8 mouse cellular contexts compared by ENCODE assay signal in genomic region chr8:120618110-120618509, GRCm38 (mm10). TPM values are rescaled to one million over a fixed set of nuclear protein-coding genes. Genes with fewer than 3 reads are reported as not detected.
A peak's percentile ranks its signal among the peaks of the same experiment; 100 is the strongest.
DNase-seq lines count a peak whose midpoint lies in the region; ATAC-seq lines count a peak whose summit lies in the region.

No protein-coding gene starts in this region.

- 0% methylated on average over 6 of the region's 6 CpGs for WGBS in forebrain, embryonic 10.5 days
- WGBS in hindbrain, embryonic 11.5 days: 0% methylated on average over 6 of the region's 6 CpGs

- H3K4me1 ChIP-seq in forebrain, embryonic 10.5 days: peaks cover 59% of the 10 kb centered on the region
- H3K4me1 ChIP-seq in hindbrain, embryonic 11.5 days (replicated peaks; ENCODE audit: control insufficient read depth, insufficient read depth, low read length): peaks cover 15% of the 10 kb centered on the region

- no peaks in the 10 kb centered on the region for H3K9me3 ChIP-seq in forebrain, embryonic 10.5 days
- H3K9me3 ChIP-seq in hindbrain, embryonic 11.5 days (ENCODE audit: control insufficient read depth, low read length): no peaks in the 10 kb centered on the region

- peaks cover 5% of the 10 kb centered on the region for H3K27me3 ChIP-seq in forebrain, embryonic 10.5 days (ENCODE audit: poor library complexity, severe bottlenecking)
- no peaks in the 10 kb centered on the region for H3K27me3 ChIP-seq in hindbrain, embryonic 11.5 days (ENCODE audit: control insufficient read depth, insufficient read depth, low read length)

- DNase-seq in NIH3T3 (ENCODE audit: low read depth): peak; percentile 82
- peak; percentile 42 for DNase-seq in c-Kit-negative CD71-positive TER-119-positive erythroid progenitor cells, embryonic 14.5 days (ENCODE audit: low read depth, low spot score)
- peak; percentile 88 for DNase-seq in forebrain, embryonic 10.5 days (ENCODE audit: extremely low spot score, low spot score)
- peak; percentile 94 for DNase-seq in hindbrain, embryonic 11.5 days (ENCODE audit: low spot score)
- DNase-seq in layer of hippocampus, adult 8-10 months (ENCODE audit: low spot score in 2 of 2): peak; percentile 63 to 80
- DNase-seq in lung, postnatal 25 days (ENCODE audit: low spot score): peak; percentile 59
- peak; percentile 64 for DNase-seq in right cerebral cortex, adult 18-20 months
- DNase-seq in yolk sac, embryonic 10.5 days (ENCODE audit: low spot score): peak; percentile 69

- H3K27ac ChIP-seq in forebrain, embryonic 10.5 days: peak overlapping the region; percentile 80
- peak overlapping the region; percentile 58; the same call in 1 of the 2 replicates for H3K27ac ChIP-seq in hindbrain, embryonic 11.5 days (ENCODE audit: low read depth, low read length)

- H3K9ac ChIP-seq in hindbrain, embryonic 11.5 days (ENCODE audit: low read depth, low read length): peak overlapping the region; percentile 32; the same call in 1 of the 2 replicates

- H3K4me3 ChIP-seq in forebrain, embryonic 10.5 days: no peak overlapping the region
- H3K4me3 ChIP-seq in hindbrain, embryonic 11.5 days (ENCODE audit: low read depth, low read length): no peak overlapping the region

- H3K4me2 ChIP-seq in hindbrain, embryonic 11.5 days (replicated peaks; ENCODE audit: low read depth, low read length): no peak overlapping the region

- peak; percentile 73 for ATAC-seq in hindbrain, embryonic 11.5 days (ENCODE audit: low FRiP score)

- H3K36me3 ChIP-seq in forebrain, embryonic 10.5 days (replicated peaks): no peaks in the 10 kb centered on the region
- H3K36me3 ChIP-seq in hindbrain, embryonic 11.5 days (ENCODE audit: control insufficient read depth, insufficient read depth, low read length): no peaks in the 10 kb centered on the region

RNA-seq across cellular contexts. Expression of gene Gins2, which starts 29.0 kb away (rescaled TPM):
- 154 and 158 TPM in 2 replicates for polyA plus RNA-seq in forebrain, embryonic 10.5 days (2016; fragmentation: Nextera tagmentation; extraction: Ambion mirVana)
- 94.8 and 96.9 TPM in 2 replicates for polyA plus RNA-seq in hindbrain, embryonic 11.5 days (2014; fragmentation: Nextera tagmentation; extraction: Ambion mirVana)
- 1 to 10 TPM; 2.4 to 4.8 (median 2.8) TPM for total RNA-seq in layer of hippocampus, adult 8-10 months (2022)

RNA-seq across cellular contexts. Expression of gene 1190005I06Rik, which starts 29.3 kb away (rescaled TPM):
- 2.3 and 2.8 TPM in 2 replicates for polyA plus RNA-seq in forebrain, embryonic 10.5 days (2016; fragmentation: Nextera tagmentation; extraction: Ambion mirVana)
- 2.4 and 3.7 TPM in 2 replicates for polyA plus RNA-seq in hindbrain, embryonic 11.5 days (2014; fragmentation: Nextera tagmentation; extraction: Ambion mirVana)
- total RNA-seq in layer of hippocampus, adult 8-10 months (2022): 10 to 100 TPM in 3 of 4 experiments, 1 to 10 TPM in 1; 8.4 to 16.2 (median 14.1) TPM

RNA-seq across cellular contexts. Expression of gene Gm27021, which starts 49.8 kb away (rescaled TPM):
- polyA plus RNA-seq in forebrain, embryonic 10.5 days (2016; fragmentation: Nextera tagmentation; extraction: Ambion mirVana): 3.2 and 4.0 TPM in 2 replicates
- 2.6 and 3.1 TPM in 2 replicates for polyA plus RNA-seq in hindbrain, embryonic 11.5 days (2014; fragmentation: Nextera tagmentation; extraction: Ambion mirVana)
- under 1 TPM in 1 of 4 experiments, not detected in 3; 0.57 TPM for total RNA-seq in layer of hippocampus, adult 8-10 months (2022)

RNA-seq across cellular contexts. Expression of gene Cox4i1, which starts 49.9 kb away (rescaled TPM):
- 865 and 885 TPM in 2 replicates for polyA plus RNA-seq in forebrain, embryonic 10.5 days (2016; fragmentation: Nextera tagmentation; extraction: Ambion mirVana)
- 977 and 997 TPM in 2 replicates for polyA plus RNA-seq in hindbrain, embryonic 11.5 days (2014; fragmentation: Nextera tagmentation; extraction: Ambion mirVana)
- total RNA-seq in layer of hippocampus, adult 8-10 months (2022): 1,000 to 10,000 TPM; 1,017 to 1,068 (median 1,043) TPM

RNA-seq across cellular contexts. Expression of gene Emc8, which starts 50.3 kb away (rescaled TPM):
- 379 and 400 TPM in 2 replicates for polyA plus RNA-seq in forebrain, embryonic 10.5 days (2016; fragmentation: Nextera tagmentation; extraction: Ambion mirVana)
- 273 and 276 TPM in 2 replicates for polyA plus RNA-seq in hindbrain, embryonic 11.5 days (2014; fragmentation: Nextera tagmentation; extraction: Ambion mirVana)
- total RNA-seq in layer of hippocampus, adult 8-10 months (2022): 10 to 100 TPM; 65.3 to 85.6 (median 79.2) TPM

Comparison
In these comparisons a context has a peak if more than half of its experiments do, and no peak if none do; other contexts are left out.
1. DNase-seq: peak in every context shown above with its lines; median percentile 94 in hindbrain, embryonic 11.5 days; 88 in forebrain, embryonic 10.5 days; 82 in NIH3T3; 72 in layer of hippocampus, adult 8-10 months; 69 in yolk sac, embryonic 10.5 days; 64 in right cerebral cortex, adult 18-20 months; 59 in lung, postnatal 25 days; 42 in c-Kit-negative CD71-positive TER-119-positive erythroid progenitor cells, embryonic 14.5 days.